Mouse (Mus musculus) C2C12 (cell line): ENCODE data around the gene Tmem63c.

Experiments
- CEBPB ChIP-seq: IDR thresholded peaks from one replicate; pipeline ENCODE4 v1.6.1; 2011; ENCODE audit warnings: low read depth, mild to moderate bottlenecking, control low read depth, moderate library complexity
- CTCF ChIP-seq: IDR thresholded peaks from one replicate; pipeline ENCODE4 v1.5.1; 2011; ENCODE audit not compliant: control insufficient read depth, insufficient read depth, insufficient read length
- FOSL1 ChIP-seq: IDR thresholded peaks from one replicate; pipeline ENCODE4 v1.8.0; 2011; ENCODE audit warnings: mild to moderate bottlenecking, low read length; ENCODE audit not compliant: poor library complexity, insufficient read depth, severe bottlenecking
- USF1 ChIP-seq: IDR thresholded peaks from one replicate; pipeline ENCODE4 v1.6.1; 2011; ENCODE audit warnings: low read depth, mild to moderate bottlenecking, control low read depth, moderate library complexity

GRCm38 (mm10) chr12:86974387-86975288, 46.5 kb upstream of the Tmem63c start:
- TF ChIP-seq CTCF (peak; percentile 99), USF1 (no peak), CEBPB (no peak), FOSL1 (no peak)
